Mouse (Mus musculus) embryonic fibroblast, embryonic 13.5 days (primary cell): ENCODE measurements at regions not wholly inside any gene's neighbourhood (a gene's known extent, or its start where the extent isn't known, plus 50 kb on each side); places are given as distances from the start of the nearest gene placed in this dataset.
"Not testable (repeated sequence)": the region's sequence is repeated elsewhere in the genome, so short reads cannot be mapped to it uniquely, and the experiment has no call there.

ENCODE experiments used
- H3K27ac ChIP-seq: 2 replicates; pipeline ENCODE4 v1.5.1; 2012; ENCODE audit warnings: low read length, control low read depth, inconsistent platforms; ENCODE audit not compliant: insufficient read depth
- H3K4me1 ChIP-seq: 2 replicates; pipeline ENCODE4 v1.6.1; 2011; ENCODE audit warnings: low read length; ENCODE audit not compliant: control insufficient read depth, insufficient read depth
- H3K4me3 ChIP-seq: 2 replicates; pipeline ENCODE4 v1.5.1; 2011; ENCODE audit warnings: mild to moderate bottlenecking, control low read depth, low read length; ENCODE audit not compliant: insufficient read depth
- CTCF ChIP-seq: IDR thresholded peaks from 2 replicates; pipeline ENCODE4 v1.5.1; 2011; ENCODE audit warnings: mild to moderate bottlenecking, control low read depth, low read length, moderate library complexity, borderline replicate concordance; ENCODE audit not compliant: insufficient read depth
- POLR2A ChIP-seq: IDR thresholded peaks from 2 replicates; pipeline ENCODE4 v1.6.1; 2011; ENCODE audit warnings: low read depth, mild to moderate bottlenecking, control low read depth, low read length, moderate library complexity

GRCm38 (mm10) chr17:62172305-62172704 lies 708.8 kb downstream of the Efna5 start:
- no peaks in the 10 kb centered on the region for H3K4me1 ChIP-seq
- no peak overlapping the region for H3K4me3 ChIP-seq
- H3K27ac ChIP-seq: no peak overlapping the region
- TF ChIP-seq POLR2A: no peak
- TF ChIP-seq CTCF: no peak

DNA sequence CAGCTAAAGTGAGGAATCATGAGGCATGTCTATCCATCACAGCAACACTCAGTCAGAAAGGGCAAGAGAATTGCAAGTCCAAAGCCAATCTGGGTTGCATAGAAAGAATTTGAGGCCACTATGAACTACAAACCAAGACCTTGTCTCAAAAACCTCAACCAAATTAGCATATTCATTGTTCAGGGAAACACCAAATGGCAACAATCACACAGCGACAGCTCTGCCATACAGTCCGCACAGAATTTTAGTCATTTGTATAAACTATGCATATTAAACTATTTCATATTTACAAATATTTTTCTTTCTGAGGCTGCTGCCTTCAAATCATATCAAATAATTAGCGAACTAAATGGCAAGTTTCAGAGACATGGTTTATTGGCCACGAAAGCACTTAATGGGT lies 709.6 kb downstream of the Efna5 start:
- Histone ChIP-seq H3K4me3 (no peak overlapping the region), H3K4me1 (no peaks in the 10 kb centered on the region), H3K27ac (no peak overlapping the region)
- TF ChIP-seq POLR2A: no peak
- no peak for TF ChIP-seq CTCF

DNA sequence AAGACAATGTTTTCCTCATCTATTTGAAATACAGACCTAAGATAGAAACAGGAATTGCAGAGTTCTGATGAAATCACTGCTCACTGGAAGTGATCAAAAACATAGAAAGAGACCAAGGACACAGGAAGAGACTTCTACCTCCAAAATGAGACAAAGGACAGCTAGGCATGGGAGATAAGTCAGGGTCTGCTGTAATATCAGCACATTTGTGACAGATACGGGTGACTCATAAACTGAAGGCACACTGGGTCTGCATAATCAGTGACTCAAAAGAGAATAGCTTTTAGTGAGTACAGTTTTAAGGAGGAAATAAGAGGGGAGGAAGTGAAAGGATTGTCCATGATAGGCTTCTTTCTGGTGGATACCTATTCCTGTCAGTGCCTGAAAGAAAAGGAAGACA lies 719.7 kb downstream of the Efna5 start:
- no peak overlapping the region for H3K27ac ChIP-seq
- no peaks in the 10 kb centered on the region; the same call in 1 of the 2 replicates for H3K4me1 ChIP-seq
- no peak overlapping the region for H3K4me3 ChIP-seq
- TF ChIP-seq CTCF: no peak
- TF ChIP-seq POLR2A: no peak

GRCm38 (mm10) chr17:62160301-62160700 lies 720.8 kb downstream of the Efna5 start:
- no peak overlapping the region for H3K27ac ChIP-seq
- H3K4me1 ChIP-seq: no peaks in the 10 kb centered on the region; the same call in 1 of the 2 replicates
- H3K4me3 ChIP-seq: no peak overlapping the region
- no peak for TF ChIP-seq POLR2A
- TF ChIP-seq CTCF: no peak

DNA sequence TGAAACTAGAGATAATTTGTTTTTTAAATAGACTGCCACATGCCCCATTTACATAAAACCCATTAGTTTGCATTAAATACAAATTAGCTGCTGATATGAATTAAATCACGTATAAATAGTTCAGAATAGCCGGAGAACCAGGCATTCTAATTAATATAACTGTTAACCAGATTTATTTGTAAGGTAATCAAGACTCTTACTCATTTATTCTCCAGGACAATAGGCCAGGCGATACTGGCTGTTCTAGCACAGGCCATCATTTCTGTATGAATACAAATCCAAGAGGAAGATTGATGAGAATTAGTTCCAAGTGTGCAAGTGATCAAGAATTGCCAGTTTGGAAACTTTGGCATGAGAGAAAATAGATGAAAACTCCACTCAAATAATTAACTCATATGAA lies 746.1 kb downstream of the Efna5 start:
- Histone ChIP-seq H3K4me3 (no peak overlapping the region), H3K4me1 (no peaks in the 10 kb centered on the region), H3K27ac (no peak overlapping the region)
- TF ChIP-seq POLR2A: no peak
- TF ChIP-seq CTCF: no peak

- H3K4me1 ChIP-seq, H3K27ac ChIP-seq, H3K4me3 ChIP-seq: not testable (repeated sequence)
Measured at GRCm38 (mm10) chr17:62111703-62112102, 769.4 kb downstream of the Efna5 start.

DNA sequence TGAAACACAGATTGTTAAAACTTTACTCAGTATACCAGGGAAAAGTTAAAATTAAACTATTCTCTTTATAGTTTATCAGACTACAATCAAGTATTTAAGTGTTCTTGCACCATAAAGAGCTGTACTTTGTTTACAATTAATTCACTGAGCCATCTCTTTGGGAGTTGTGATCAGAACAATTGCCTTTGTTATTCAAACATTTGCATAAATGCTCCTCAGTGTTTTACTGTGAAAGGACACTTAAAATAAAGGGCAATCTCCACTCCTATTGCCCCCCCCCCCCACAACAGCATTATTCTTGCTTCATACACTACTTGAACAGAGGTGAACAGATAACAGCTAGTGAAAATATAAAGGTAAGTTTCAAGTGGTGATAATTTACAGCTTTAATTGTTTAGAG lies 772.1 kb downstream of the Efna5 start:
- Histone ChIP-seq H3K27ac (no peak overlapping the region), H3K4me1 (no peaks in the 10 kb centered on the region), H3K4me3 (no peak overlapping the region)
- TF ChIP-seq CTCF (no peak), POLR2A (no peak)

GRCm38 (mm10) chr17:62083281-62083680 lies 797.8 kb downstream of the Efna5 start:
- H3K27ac ChIP-seq: no peak overlapping the region
- H3K4me3 ChIP-seq: no peak overlapping the region
- TF ChIP-seq POLR2A: no peak
- TF ChIP-seq CTCF: no peak
- no peaks in the 10 kb centered on the region for H3K4me1 ChIP-seq

DNA sequence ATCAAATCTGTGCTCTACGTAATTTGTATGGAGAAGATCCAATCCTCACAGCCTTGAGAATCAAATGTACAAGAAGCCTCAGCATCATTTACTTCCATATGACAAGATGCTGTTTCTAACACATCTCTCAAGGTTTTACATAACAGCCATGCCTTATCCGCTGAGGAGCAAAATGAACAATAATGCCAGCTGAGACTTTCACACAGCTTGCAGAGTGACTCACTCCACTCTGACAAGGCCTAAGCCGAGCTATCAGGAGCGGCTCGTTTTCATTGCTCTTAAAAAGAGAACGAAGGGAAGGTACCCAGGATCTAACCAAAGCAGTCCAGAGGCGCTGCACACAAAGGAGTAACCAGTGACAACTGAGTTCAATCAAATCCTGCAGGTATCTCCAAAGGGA lies 803.5 kb downstream of the Efna5 start:
- TF ChIP-seq CTCF (no peak), POLR2A (no peak)
- no peaks in the 10 kb centered on the region for H3K4me1 ChIP-seq
- H3K4me3 ChIP-seq: no peak overlapping the region
- no peak overlapping the region for H3K27ac ChIP-seq

DNA sequence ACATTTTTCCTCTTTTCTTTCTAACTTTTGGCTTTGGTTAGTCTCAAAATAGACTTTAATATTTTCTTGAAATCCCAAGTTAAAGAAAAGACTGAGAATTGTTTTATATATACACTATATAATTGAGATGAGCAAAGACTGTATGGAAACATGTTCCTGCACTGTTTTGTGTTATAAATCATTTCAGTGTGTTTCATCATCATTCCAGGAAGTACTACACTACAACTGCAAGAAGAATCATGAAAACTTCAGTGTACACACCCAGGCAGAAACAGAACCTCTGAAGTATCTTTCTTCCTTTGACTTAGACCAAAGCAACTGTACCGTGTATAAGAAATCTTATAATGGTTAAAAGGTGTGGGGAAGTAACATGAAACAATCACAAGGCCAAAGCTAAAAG lies 816.2 kb downstream of the Efna5 start:
- Histone ChIP-seq H3K27ac (no peak overlapping the region), H3K4me3 (no peak overlapping the region), H3K4me1 (no peaks in the 10 kb centered on the region)
- TF ChIP-seq CTCF: no peak
- no peak for TF ChIP-seq POLR2A

GRCm38 (mm10) chr17:62058016-62058415 lies 823.1 kb downstream of the Efna5 start:
- TF ChIP-seq POLR2A: no peak
- TF ChIP-seq CTCF: no peak
- H3K4me3 ChIP-seq: no peak overlapping the region
- H3K4me1 ChIP-seq: no peaks in the 10 kb centered on the region
- no peak overlapping the region for H3K27ac ChIP-seq

GRCm38 (mm10) chr17:62054801-62055200 lies 826.3 kb downstream of the Efna5 start:
- Histone ChIP-seq H3K4me1 (no peaks in the 10 kb centered on the region), H3K27ac (no peak overlapping the region), H3K4me3 (no peak overlapping the region)
- TF ChIP-seq POLR2A (no peak), CTCF (no peak)
